Mouse (Mus musculus) limb, embryonic 12.5 days (tissue): ENCODE measurements around the gene Msto1. TPM values are rescaled to one million over a fixed set of nuclear protein-coding genes. Genes with fewer than 3 reads are reported as not detected.
"Not testable (repeated sequence)": the region's sequence is repeated elsewhere in the genome, so short reads cannot be mapped to it uniquely, and the experiment has no call there.

ENCODE experiments used
- ATAC-seq: fragments of 200-750 bp; cut with Nextera tagmentation; 2 replicates; pipeline ENCODE4 v1.8.0; 2017; ENCODE audit warnings: low read depth, moderate TSS enrichment; ENCODE audit not compliant: insufficient number of reproducible peaks, insufficient read depth, low FRiP score, low TSS enrichment
- H3K27ac ChIP-seq: fragments of 300-500 bp; sonication (generic); 2 replicates; pipeline ENCODE4 v1.5.1; 2016; ENCODE audit warnings: mild to moderate bottlenecking, moderate library complexity
- H3K27me3 ChIP-seq: fragments of 300-500 bp; sonication (generic); 2 replicates; pipeline ENCODE4 v1.6.1; 2016; ENCODE audit warnings: mild to moderate bottlenecking, moderate library complexity
- H3K36me3 ChIP-seq: fragments of 300-500 bp; sonication (generic); 2 replicates; pipeline ENCODE4 v1.6.1; 2016; ENCODE audit warnings: mild to moderate bottlenecking, moderate library complexity
- H3K4me1 ChIP-seq: fragments of 300-500 bp; sonication (generic); replicated peaks from 2 replicates; pipeline ENCODE4 v1.6.1; 2016
- H3K4me2 ChIP-seq: fragments of 300-500 bp; sonication (generic); 2 replicates; pipeline ENCODE4 v1.6.1; 2016; ENCODE audit warnings: mild to moderate bottlenecking, moderate library complexity
- H3K4me3 ChIP-seq: fragments of 300-500 bp; sonication (generic); replicated peaks from 2 replicates; pipeline ENCODE4 v1.5.1; 2016; ENCODE audit warnings: mild to moderate bottlenecking
- H3K9ac ChIP-seq: fragments of 300-500 bp; sonication (generic); replicated peaks from 2 replicates; pipeline ENCODE4 v1.6.1; 2016; ENCODE audit warnings: mild to moderate bottlenecking, moderate library complexity
- H3K9me3 ChIP-seq: fragments of 300-500 bp; sonication (generic); 2 replicates; pipeline ENCODE4 v1.6.1; 2016; ENCODE audit warnings: mild to moderate bottlenecking, moderate library complexity
- WGBS: fragments of 180-500 bp; shearing (Covaris S2); methylation state at CpG from one replicate; pipeline ENCODE4 v1.1.7; 2016; 5-methylcytosine and 5-hydroxymethylcytosine counted together
- polyA plus RNA-seq: library from polyadenylated mRNA; unstranded; fragments of >200 nt; fragmentation: Nextera tagmentation; extraction: Ambion mirVana; gene quantifications from 2 replicates; pipeline ENCODE4 v1.2.1, GENCODE M21; 2016

Gene Msto1
- 44.1 and 48.0 TPM in 2 replicates for polyA plus RNA-seq

- Histone ChIP-seq H3K36me3 (peaks cover 40% of the 10 kb centered on the region), H3K27ac (peak within 1 kb of the TSS; percentile 71), H3K27me3 (no peaks in the 10 kb centered on the region), H3K9me3 (no peaks in the 10 kb centered on the region), H3K9ac (peak within 1 kb of the TSS; percentile 76), H3K4me1 (peaks cover 6% of the 10 kb centered on the region), H3K4me2 (peak within 1 kb of the TSS; percentile 76), H3K4me3 (peak within 1 kb of the TSS; percentile 77)
- ATAC-seq: peak; percentile 91
- WGBS: under 1% methylated on average over 62 of the region's 62 CpGs
These were observed at the start of gene Msto1 for GRCm38 (mm10) chr3:88913511-88914383. Gene Msto1 (minus strand): TSS chr3:88913999.

- not testable (repeated sequence) for ATAC-seq, H3K27ac ChIP-seq, H3K4me3 ChIP-seq, H3K27me3 ChIP-seq, H3K4me1 ChIP-seq, H3K4me2 ChIP-seq, H3K9me3 ChIP-seq, H3K9ac ChIP-seq
- H3K36me3 ChIP-seq: peaks cover 19% of the 10 kb centered on the region
These were observed 49.4 kb upstream of the Msto1 start for GRCm38 (mm10) chr3:88963211-88963610.

- peaks cover 10% of the 10 kb centered on the region for H3K4me1 ChIP-seq
- no peaks in the 10 kb centered on the region for H3K27me3 ChIP-seq
- H3K9me3 ChIP-seq: no peaks in the 10 kb centered on the region
- no peak overlapping the region for H3K27ac ChIP-seq
- no peak overlapping the region for H3K9ac ChIP-seq
- no peak for ATAC-seq
- H3K4me3 ChIP-seq: no peak overlapping the region
- no peaks in the 10 kb centered on the region for H3K36me3 ChIP-seq
- H3K4me2 ChIP-seq: no peak overlapping the region
These were observed 39.9 kb upstream of the Msto1 start for GRCm38 (mm10) chr3:88953736-88954135.

GRCm38 (mm10) chr3:88953246-88953645 lies 39.4 kb upstream of the Msto1 start:
- Histone ChIP-seq H3K9ac (no peak overlapping the region), H3K9me3 (no peaks in the 10 kb centered on the region), H3K27me3 (no peaks in the 10 kb centered on the region), H3K36me3 (no peaks in the 10 kb centered on the region), H3K27ac (no peak overlapping the region), H3K4me1 (peaks cover 15% of the 10 kb centered on the region), H3K4me3 (no peak overlapping the region), H3K4me2 (no peak overlapping the region)
- ATAC-seq: no peak
- 91% methylated on average over 4 of the region's 4 CpGs for WGBS

- Histone ChIP-seq H3K4me2 (peak overlapping the region; percentile 79), H3K4me3 (peak overlapping the region; percentile 68), H3K9me3 (no peaks in the 10 kb centered on the region), H3K27me3 (no peaks in the 10 kb centered on the region), H3K9ac (peak overlapping the region; percentile 90), H3K27ac (peak overlapping the region; percentile 99), H3K36me3 (no peaks in the 10 kb centered on the region), H3K4me1 (peaks cover 27% of the 10 kb centered on the region)
- no peak for ATAC-seq
- 3% methylated on average over 5 of the region's 5 CpGs for WGBS
These were observed 37.6 kb upstream of the Msto1 start for GRCm38 (mm10) chr3:88951327-88951800.

GRCm38 (mm10) chr3:88950576-88951326 lies 37.0 kb upstream of the Msto1 start, which contains the start of the genes Ash1l and Dap3:
Gene Ash1l (plus strand): TSS chr3:88950622.
Gene Dap3 (minus strand): TSS chr3:88951181.
- no peaks in the 10 kb centered on the region for H3K9me3 ChIP-seq
- H3K27me3 ChIP-seq: no peaks in the 10 kb centered on the region
- peak; percentile 68 for ATAC-seq
- peaks cover 27% of the 10 kb centered on the region for H3K4me1 ChIP-seq
- under 1% methylated on average over 42 of the region's 64 CpGs for WGBS
- no peaks in the 10 kb centered on the region for H3K36me3 ChIP-seq
- peak within 1 kb of the TSS; percentile 99 for H3K27ac ChIP-seq
- H3K4me3 ChIP-seq: peak within 1 kb of the TSS; percentile 68
- peak within 1 kb of the TSS; percentile 90 for H3K9ac ChIP-seq
- H3K4me2 ChIP-seq: peak within 1 kb of the TSS; percentile 79

- WGBS: 2% methylated on average over 80 of the region's 92 CpGs
- H3K9ac ChIP-seq: peak overlapping the region; percentile 90
These were observed 36.2 kb upstream of the Msto1 start for GRCm38 (mm10) chr3:88949786-88950575.

GRCm38 (mm10) chr3:88944109-88944508 lies 30.3 kb upstream of the Msto1 start:
- 91% methylated on average over 4 of the region's 4 CpGs for WGBS
- Histone ChIP-seq H3K9me3 (no peaks in the 10 kb centered on the region), H3K27me3 (no peaks in the 10 kb centered on the region), H3K4me2 (no peak overlapping the region), H3K27ac (no peak overlapping the region), H3K4me1 (peaks cover 20% of the 10 kb centered on the region), H3K36me3 (peaks cover 31% of the 10 kb centered on the region), H3K9ac (no peak overlapping the region), H3K4me3 (no peak overlapping the region)
- no peak for ATAC-seq

More at GRCm38 (mm10) chr3:88949786-88950575, 36.2 kb upstream of the Msto1 start:
- Histone ChIP-seq H3K36me3 (no peaks in the 10 kb centered on the region), H3K4me2 (peak overlapping the region; percentile 79), H3K27ac (peak overlapping the region; percentile 99), H3K27me3 (no peaks in the 10 kb centered on the region), H3K4me1 (peaks cover 27% of the 10 kb centered on the region), H3K9me3 (no peaks in the 10 kb centered on the region), H3K4me3 (peak overlapping the region; percentile 68)
- peak; percentile 88 for ATAC-seq

GRCm38 (mm10) chr3:88942316-88942880 lies 28.6 kb upstream of the Msto1 start:
- peaks cover 48% of the 10 kb centered on the region for H3K36me3 ChIP-seq
- no peaks in the 10 kb centered on the region for H3K9me3 ChIP-seq
- ATAC-seq: no peak
- H3K4me2 ChIP-seq: no peak overlapping the region
- 94% methylated on average over 10 of the region's 10 CpGs for WGBS
- no peak overlapping the region for H3K9ac ChIP-seq
- H3K27ac ChIP-seq: no peak overlapping the region
- H3K27me3 ChIP-seq: no peaks in the 10 kb centered on the region
- peaks cover 4% of the 10 kb centered on the region; the same call in 1 of the 2 replicates for H3K4me1 ChIP-seq
- H3K4me3 ChIP-seq: no peak overlapping the region

- peaks cover 72% of the 10 kb centered on the region for H3K36me3 ChIP-seq
- H3K4me2 ChIP-seq: no peak overlapping the region
- H3K27me3 ChIP-seq: no peaks in the 10 kb centered on the region
- no peak overlapping the region for H3K9ac ChIP-seq
- WGBS: 68% methylated on average over 3 of the region's 3 CpGs
- H3K4me1 ChIP-seq: no peaks in the 10 kb centered on the region
- ATAC-seq: no peak
- no peaks in the 10 kb centered on the region for H3K9me3 ChIP-seq
- no peak overlapping the region for H3K27ac ChIP-seq
- no peak overlapping the region for H3K4me3 ChIP-seq
These were observed 25.9 kb upstream of the Msto1 start for GRCm38 (mm10) chr3:88939749-88940148.
